Mouse (Mus musculus): ENCODE data around the gene F7. TPM values are rescaled to one million over a fixed set of nuclear protein-coding genes. Genes with fewer than 3 reads are reported as not detected.

F7 gene
- polyA plus RNA-seq, 1 experiment from 2014 or later, result not detected

GRCm38 (mm10) chr8:12987571-12987970 lies 38.3 kb upstream of the F7 start:
- Histone ChIP-seq H3K27me3 (replicated peaks; ENCODE audit: control insufficient read depth, insufficient read depth, low read length) (no peaks in the 10 kb centered on the region), H3K4me2 (ENCODE audit: low read length) (no peak overlapping the region), H3K27ac (ENCODE audit: low read depth, low read length) (no peak overlapping the region), H3K9me3 (ENCODE audit: control insufficient read depth, low read length) (no peaks in the 10 kb centered on the region), H3K4me3 (ENCODE audit: low read length) (no peak overlapping the region), H3K9ac (ENCODE audit: low read depth, low read length) (no peak overlapping the region), H3K36me3 (ENCODE audit: control insufficient read depth, insufficient read depth, low read length) (peaks cover 15% of the 10 kb centered on the region), H3K4me1 (ENCODE audit: control insufficient read depth, insufficient read depth, low read depth, low read length) (no peaks in the 10 kb centered on the region)
- ATAC-seq, result no peak
- 77% methylated on average over 8 of the region's 8 CpGs for WGBS

- Histone ChIP-seq H3K4me2 (ENCODE audit: low read length) (no peak overlapping the region), H3K4me1 (ENCODE audit: control insufficient read depth, insufficient read depth, low read depth, low read length) (no peaks in the 10 kb centered on the region), H3K9ac (ENCODE audit: low read depth, low read length) (no peak overlapping the region), H3K9me3 (ENCODE audit: control insufficient read depth, low read length) (no peaks in the 10 kb centered on the region), H3K36me3 (ENCODE audit: control insufficient read depth, insufficient read depth, low read length) (peaks cover 16% of the 10 kb centered on the region), H3K27ac (ENCODE audit: low read depth, low read length) (no peak overlapping the region), H3K4me3 (ENCODE audit: low read length) (no peak overlapping the region), H3K27me3 (replicated peaks; ENCODE audit: control insufficient read depth, insufficient read depth, low read length) (no peaks in the 10 kb centered on the region)
- 82% methylated on average over 13 of the region's 13 CpGs for WGBS
- no peak for ATAC-seq
Observed at GRCm38 (mm10) chr8:12988722-12989430, 37.0 kb upstream of the F7 start.

GRCm38 (mm10) chr8:12991411-12991810 lies 34.4 kb upstream of the F7 start:
- no peaks in the 10 kb centered on the region for H3K27me3 ChIP-seq (replicated peaks; ENCODE audit: control insufficient read depth, insufficient read depth, low read length)
- H3K4me3 ChIP-seq (ENCODE audit: low read length), result no peak overlapping the region
- WGBS, result 78% methylated on average over 10 of the region's 10 CpGs
- no peak overlapping the region for H3K27ac ChIP-seq (ENCODE audit: low read depth, low read length)
- no peaks in the 10 kb centered on the region for H3K9me3 ChIP-seq (ENCODE audit: control insufficient read depth, low read length)
- ATAC-seq, result no peak
- H3K36me3 ChIP-seq (ENCODE audit: control insufficient read depth, insufficient read depth, low read length), result peaks cover 10% of the 10 kb centered on the region
- H3K4me2 ChIP-seq (ENCODE audit: low read length), result no peak overlapping the region
- H3K4me1 ChIP-seq (ENCODE audit: control insufficient read depth, insufficient read depth, low read depth, low read length), result no peaks in the 10 kb centered on the region
- no peak overlapping the region for H3K9ac ChIP-seq (ENCODE audit: low read depth, low read length)

- ATAC-seq, result no peak
- Histone ChIP-seq H3K27me3 (replicated peaks; ENCODE audit: control insufficient read depth, insufficient read depth, low read length) (no peaks in the 10 kb centered on the region), H3K9ac (ENCODE audit: low read depth, low read length) (no peak overlapping the region), H3K36me3 (ENCODE audit: control insufficient read depth, insufficient read depth, low read length) (peaks cover 27% of the 10 kb centered on the region), H3K4me2 (ENCODE audit: low read length) (no peak overlapping the region), H3K27ac (ENCODE audit: low read depth, low read length) (no peak overlapping the region), H3K9me3 (ENCODE audit: control insufficient read depth, low read length) (no peaks in the 10 kb centered on the region), H3K4me1 (ENCODE audit: control insufficient read depth, insufficient read depth, low read depth, low read length) (no peaks in the 10 kb centered on the region), H3K4me3 (ENCODE audit: low read length) (no peak overlapping the region)
- WGBS, result 81% methylated on average over 5 of the region's 5 CpGs
Observed at GRCm38 (mm10) chr8:12994468-12994867, 31.4 kb upstream of the F7 start.

- Histone ChIP-seq H3K27me3 (replicated peaks; ENCODE audit: control insufficient read depth, insufficient read depth, low read length) (no peaks in the 10 kb centered on the region), H3K9me3 (ENCODE audit: control insufficient read depth, low read length) (no peaks in the 10 kb centered on the region), H3K9ac (ENCODE audit: low read depth, low read length) (no peak overlapping the region), H3K4me2 (ENCODE audit: low read length) (no peak overlapping the region), H3K27ac (ENCODE audit: low read depth, low read length) (no peak overlapping the region), H3K4me3 (ENCODE audit: low read length) (no peak overlapping the region), H3K36me3 (ENCODE audit: control insufficient read depth, insufficient read depth, low read length) (peaks cover 35% of the 10 kb centered on the region), H3K4me1 (ENCODE audit: control insufficient read depth, insufficient read depth, low read depth, low read length) (no peaks in the 10 kb centered on the region)
- WGBS, result 52% methylated on average over 5 of the region's 5 CpGs
- no peak for ATAC-seq
Observed at GRCm38 (mm10) chr8:12995481-12995880, 30.4 kb upstream of the F7 start.

GRCm38 (mm10) chr8:12996831-12997275 lies 29.0 kb upstream of the F7 start:
- ATAC-seq, result no peak
- no peak overlapping the region for H3K27ac ChIP-seq (ENCODE audit: low read depth, low read length)
- H3K36me3 ChIP-seq (ENCODE audit: control insufficient read depth, insufficient read depth, low read length), result peaks cover 47% of the 10 kb centered on the region
- 78% methylated on average over 8 of the region's 8 CpGs for WGBS
- no peak overlapping the region for H3K4me3 ChIP-seq (ENCODE audit: low read length)
- no peaks in the 10 kb centered on the region for H3K9me3 ChIP-seq (ENCODE audit: control insufficient read depth, low read length)
- no peak overlapping the region for H3K4me2 ChIP-seq (ENCODE audit: low read length)
- no peaks in the 10 kb centered on the region for H3K4me1 ChIP-seq (ENCODE audit: control insufficient read depth, insufficient read depth, low read depth, low read length)
- H3K27me3 ChIP-seq (replicated peaks; ENCODE audit: control insufficient read depth, insufficient read depth, low read length), result no peaks in the 10 kb centered on the region
- H3K9ac ChIP-seq (ENCODE audit: low read depth, low read length), result no peak overlapping the region

- 91% methylated on average over 8 of the region's 8 CpGs for WGBS
- Histone ChIP-seq H3K27me3 (replicated peaks; ENCODE audit: control insufficient read depth, insufficient read depth, low read length) (no peaks in the 10 kb centered on the region), H3K36me3 (ENCODE audit: control insufficient read depth, insufficient read depth, low read length) (peaks cover 54% of the 10 kb centered on the region), H3K9ac (ENCODE audit: low read depth, low read length) (no peak overlapping the region), H3K4me3 (ENCODE audit: low read length) (no peak overlapping the region), H3K9me3 (ENCODE audit: control insufficient read depth, low read length) (no peaks in the 10 kb centered on the region), H3K4me1 (ENCODE audit: control insufficient read depth, insufficient read depth, low read depth, low read length) (no peaks in the 10 kb centered on the region), H3K4me2 (ENCODE audit: low read length) (no peak overlapping the region), H3K27ac (ENCODE audit: low read depth, low read length) (no peak overlapping the region)
- ATAC-seq, result no peak
Observed at GRCm38 (mm10) chr8:12998331-12998730, 27.5 kb upstream of the F7 start.

- no peak overlapping the region for H3K9ac ChIP-seq (ENCODE audit: low read depth, low read length)
- H3K4me1 ChIP-seq (ENCODE audit: control insufficient read depth, insufficient read depth, low read depth, low read length), result no peaks in the 10 kb centered on the region
- H3K9me3 ChIP-seq (ENCODE audit: control insufficient read depth, low read length), result no peaks in the 10 kb centered on the region
- no peaks in the 10 kb centered on the region for H3K27me3 ChIP-seq (replicated peaks; ENCODE audit: control insufficient read depth, insufficient read depth, low read length)
- WGBS, result 76% methylated on average over 7 of the region's 9 CpGs
- no peak for ATAC-seq
- H3K27ac ChIP-seq (ENCODE audit: low read depth, low read length), result no peak overlapping the region
- no peak overlapping the region for H3K4me2 ChIP-seq (ENCODE audit: low read length)
- H3K36me3 ChIP-seq (ENCODE audit: control insufficient read depth, insufficient read depth, low read length), result peaks cover 59% of the 10 kb centered on the region
- H3K4me3 ChIP-seq (ENCODE audit: low read length), result no peak overlapping the region
Observed at GRCm38 (mm10) chr8:12999793-13000192, 26.0 kb upstream of the F7 start.

GRCm38 (mm10) chr8:13007458-13007857 lies 18.4 kb upstream of the F7 start:
- Histone ChIP-seq H3K9me3 (ENCODE audit: control insufficient read depth, low read length) (no peaks in the 10 kb centered on the region), H3K27me3 (replicated peaks; ENCODE audit: control insufficient read depth, insufficient read depth, low read length) (no peaks in the 10 kb centered on the region), H3K9ac (ENCODE audit: low read depth, low read length) (no peak overlapping the region), H3K36me3 (ENCODE audit: control insufficient read depth, insufficient read depth, low read length) (peaks cover 68% of the 10 kb centered on the region), H3K27ac (ENCODE audit: low read depth, low read length) (no peak overlapping the region), H3K4me2 (ENCODE audit: low read length) (no peak overlapping the region), H3K4me1 (ENCODE audit: control insufficient read depth, insufficient read depth, low read depth, low read length) (no peaks in the 10 kb centered on the region), H3K4me3 (ENCODE audit: low read length) (no peak overlapping the region)
- 86% methylated on average over 4 of the region's 4 CpGs for WGBS
- ATAC-seq, result no peak
